Mouse (Mus musculus) CD4-positive, CD25-positive, alpha-beta regulatory T cell, adult 2 months (primary cell): ENCODE results near the gene Crim1.
A peak's percentile ranks its signal among the peaks of the same experiment; 100 is the strongest.

Source experiments
- DNase-seq: peaks from one replicate; pipeline ENCODE4 v3.0.0-alpha.2; 2012; ENCODE audit warnings: low read depth, low spot score

Crim1 gene

DNA sequence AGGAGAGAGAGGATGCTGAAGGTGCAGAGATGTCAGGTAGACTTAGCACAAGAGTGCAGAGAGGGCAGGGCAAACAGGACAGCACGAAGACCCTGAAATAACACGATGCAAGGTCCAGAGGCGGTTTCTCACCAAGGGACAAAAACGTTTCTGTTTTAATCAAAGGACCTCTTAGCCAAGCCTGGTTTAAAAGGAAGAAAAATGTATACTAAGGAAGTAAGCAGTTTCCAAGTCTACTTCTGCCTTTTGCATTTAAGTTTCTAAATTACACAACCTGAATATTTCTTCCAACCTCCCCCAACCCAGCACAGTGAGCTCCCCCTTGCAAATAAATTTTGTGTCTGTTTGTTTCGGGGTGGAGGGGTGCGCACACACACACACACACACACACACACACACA lies 173.1 kb downstream of the Crim1 start:
- no peak for DNase-seq

- DNase-seq: no peak
Observed at GRCm38 (mm10) chr17:78373849-78374248, 173.8 kb downstream of the Crim1 start.

- DNase-seq: no peak
Observed at GRCm38 (mm10) chr17:78374756-78375155, 174.7 kb downstream of the Crim1 start.

DNA sequence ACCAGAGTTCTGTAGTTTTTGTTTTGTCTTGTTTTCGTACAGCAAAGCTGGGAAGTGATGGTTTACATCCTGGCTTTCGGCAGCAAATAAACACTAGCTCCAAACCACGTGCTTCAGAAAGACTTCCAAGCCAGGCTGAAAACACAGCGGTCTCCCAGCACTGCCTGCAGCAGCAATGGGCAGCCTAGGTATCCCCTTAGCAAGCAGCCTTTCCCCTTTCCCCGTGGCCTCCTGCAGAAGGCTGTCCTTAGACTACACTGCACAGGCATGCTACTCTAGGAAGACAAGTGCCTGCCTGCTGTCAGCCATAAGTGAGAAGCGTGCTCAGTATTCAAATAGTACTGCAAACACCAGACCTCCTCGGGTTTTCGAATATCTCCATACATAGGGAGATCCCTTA lies 176.5 kb downstream of the Crim1 start:
- DNase-seq: no peak

DNA sequence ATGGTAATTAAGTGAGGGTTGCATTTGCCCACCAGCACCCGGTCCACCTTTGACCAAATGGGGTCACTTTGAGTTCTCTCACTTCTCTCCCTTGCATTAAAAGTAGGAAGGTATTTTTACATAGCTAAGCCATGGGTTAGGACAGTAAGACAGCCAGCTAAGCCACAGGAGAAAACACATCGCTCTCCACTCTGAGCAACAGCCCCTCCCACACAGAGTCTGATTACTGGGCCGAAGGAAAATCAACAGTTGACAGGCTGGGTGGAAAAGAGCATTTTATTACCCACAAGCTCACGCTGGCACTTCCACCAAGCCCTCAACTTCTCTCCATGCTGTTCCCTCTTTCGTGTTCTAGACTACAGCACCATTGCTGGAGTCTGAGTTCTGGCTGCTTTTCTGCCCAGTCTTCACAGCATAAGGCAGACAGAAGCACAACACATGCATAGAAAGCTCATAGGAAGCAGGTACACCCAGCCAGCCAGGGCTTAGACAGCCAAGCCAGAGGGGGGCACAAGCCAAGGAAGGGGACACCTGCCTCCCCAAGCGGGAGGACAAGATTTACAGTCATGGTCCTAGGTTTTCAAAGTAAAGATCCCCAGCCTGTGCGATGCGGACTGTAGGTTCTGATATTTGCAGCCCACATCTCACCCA lies 179.2 kb downstream of the Crim1 start:
- DNase-seq: no peak

DNA sequence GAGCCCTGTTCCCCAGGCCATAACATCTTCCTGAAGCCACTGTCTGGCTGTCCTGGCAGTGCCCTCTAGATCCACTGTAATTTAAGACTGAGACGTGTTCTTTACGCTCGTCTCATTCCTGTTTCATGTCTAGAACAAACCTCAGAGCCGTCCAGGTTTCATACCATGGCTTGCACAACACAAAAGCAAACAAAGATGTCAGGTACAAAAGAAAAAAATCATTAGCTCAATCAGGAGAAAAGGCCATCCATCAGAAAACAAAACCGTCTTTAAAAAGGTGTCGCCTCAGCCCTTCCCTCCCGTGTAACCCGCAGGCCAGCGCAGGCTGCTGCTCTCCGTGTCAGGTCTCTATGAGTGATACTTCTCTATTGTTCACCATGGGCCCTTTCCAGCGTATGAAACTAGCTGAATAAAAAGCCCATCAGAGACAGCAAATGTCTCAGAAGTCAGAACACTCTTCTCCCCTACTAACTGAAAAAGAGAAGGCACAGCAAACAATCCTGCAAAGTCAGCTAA lies 179.7 kb downstream of the Crim1 start:
- DNase-seq: no peak

GRCm38 (mm10) chr17:78382321-78382720 lies 182.3 kb downstream of the Crim1 start:
- no peak for DNase-seq

DNA sequence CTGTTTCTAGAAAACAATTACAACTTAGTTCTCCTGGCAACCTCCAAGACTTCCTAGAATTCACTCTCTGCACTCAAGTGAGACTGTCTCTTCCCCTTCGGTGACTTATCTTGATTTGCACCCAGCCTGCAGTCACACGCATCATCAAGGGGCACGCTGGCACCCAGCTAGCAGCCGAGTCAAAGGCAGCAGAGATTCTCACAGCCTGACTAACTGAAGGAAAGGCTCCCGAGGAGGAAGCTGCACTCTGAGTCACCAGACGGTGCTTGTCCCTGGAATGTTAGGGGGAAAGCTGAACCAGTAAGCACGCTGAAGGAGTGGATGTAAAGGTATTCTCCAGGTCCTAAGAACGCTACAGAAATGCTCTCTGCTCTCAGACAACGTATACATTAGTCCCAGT lies 187.6 kb downstream of the Crim1 start:
- DNase-seq: no peak

GRCm38 (mm10) chr17:78388101-78388847 lies 188.2 kb downstream of the Crim1 start:
- DNase-seq: no peak

- no peak for DNase-seq
Observed at GRCm38 (mm10) chr17:78389573-78389972, 189.5 kb downstream of the Crim1 start.

DNA sequence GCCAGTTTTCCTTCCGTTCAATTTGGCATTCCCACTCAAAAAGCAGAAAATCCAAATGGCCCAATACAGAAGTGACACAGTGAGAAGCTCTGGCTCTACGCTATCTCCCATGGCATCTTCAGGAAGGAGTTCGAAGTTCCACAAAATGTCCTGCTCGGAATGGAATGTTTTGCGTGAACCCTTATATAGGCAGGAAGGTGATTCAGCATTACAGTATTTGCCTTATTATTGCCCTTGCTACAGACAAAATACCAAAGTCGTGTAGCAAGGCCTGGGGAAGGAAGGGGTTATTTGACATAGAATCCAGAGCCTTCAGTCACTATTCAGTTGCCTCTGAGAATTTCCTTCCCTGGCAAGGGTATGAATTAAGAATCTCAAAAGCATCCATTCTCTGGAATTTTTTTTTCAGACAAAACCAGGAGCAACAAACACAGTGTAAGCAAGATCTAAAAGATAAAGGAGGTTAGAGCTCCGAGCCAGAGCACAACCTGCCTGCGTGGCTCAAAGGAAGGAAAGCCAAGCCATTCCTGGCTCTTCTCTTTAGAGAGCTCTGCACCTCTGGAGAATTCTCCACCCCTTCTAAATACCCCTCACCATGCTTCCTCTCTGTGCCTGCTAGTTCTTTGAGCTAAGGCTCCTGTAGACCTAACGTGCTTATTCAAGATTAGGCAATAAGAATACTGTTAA lies 192.5 kb downstream of the Crim1 start:
- DNase-seq: no peak

DNA sequence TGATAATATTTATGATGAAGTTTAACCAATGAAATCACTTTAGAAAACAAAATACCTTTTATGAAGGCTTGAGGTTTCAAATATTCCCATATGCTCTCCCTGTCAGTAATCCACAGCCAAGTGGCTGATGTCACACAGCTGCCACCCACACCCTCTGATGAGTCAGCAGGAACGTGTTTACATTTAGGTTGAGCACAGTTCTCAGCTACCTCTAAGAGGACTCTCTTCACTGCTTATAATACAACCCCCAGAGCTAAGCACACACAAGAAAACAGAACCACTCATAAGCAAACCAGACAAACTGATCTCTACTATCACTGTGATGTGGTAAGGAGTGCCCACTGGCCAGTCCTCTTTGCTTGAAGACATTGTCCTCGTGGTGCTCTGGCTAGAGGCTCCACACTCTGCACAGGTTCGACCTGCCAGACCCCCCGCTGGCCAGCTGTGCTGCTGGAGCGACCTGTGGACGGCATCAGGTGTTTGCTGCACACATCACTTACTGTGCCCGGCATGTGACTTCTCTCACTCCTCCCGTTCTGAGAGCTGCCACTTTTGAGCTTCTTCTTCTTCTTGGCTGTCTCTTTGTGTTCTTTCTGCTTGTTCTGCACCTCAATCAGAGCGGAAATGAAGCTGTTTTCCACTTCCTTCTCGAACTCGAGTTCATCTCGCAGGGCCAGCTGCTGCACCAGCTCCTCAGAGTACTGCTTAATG lies 200.2 kb downstream of the Crim1 start:
- DNase-seq: peak; percentile 55

DNA sequence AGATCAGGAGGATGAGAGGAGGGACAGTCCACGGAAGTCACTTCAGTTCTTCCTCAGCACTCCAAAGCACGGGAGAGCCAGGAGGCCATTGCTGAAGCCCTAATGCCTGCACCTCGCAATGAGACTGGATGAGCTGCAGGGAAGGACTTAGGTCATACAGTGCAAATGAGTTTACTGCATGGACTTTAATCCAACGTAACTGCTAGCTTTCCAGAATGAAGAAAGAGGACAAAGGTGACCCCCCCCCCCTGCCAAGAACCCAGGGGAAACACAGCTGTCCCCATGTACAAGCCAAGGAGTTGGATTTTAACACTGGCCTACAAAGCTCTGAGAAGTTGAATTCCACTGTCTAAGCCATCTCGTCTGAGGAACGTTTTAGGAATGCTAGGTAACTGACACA lies 201.3 kb downstream of the Crim1 start:
- no peak for DNase-seq

DNA sequence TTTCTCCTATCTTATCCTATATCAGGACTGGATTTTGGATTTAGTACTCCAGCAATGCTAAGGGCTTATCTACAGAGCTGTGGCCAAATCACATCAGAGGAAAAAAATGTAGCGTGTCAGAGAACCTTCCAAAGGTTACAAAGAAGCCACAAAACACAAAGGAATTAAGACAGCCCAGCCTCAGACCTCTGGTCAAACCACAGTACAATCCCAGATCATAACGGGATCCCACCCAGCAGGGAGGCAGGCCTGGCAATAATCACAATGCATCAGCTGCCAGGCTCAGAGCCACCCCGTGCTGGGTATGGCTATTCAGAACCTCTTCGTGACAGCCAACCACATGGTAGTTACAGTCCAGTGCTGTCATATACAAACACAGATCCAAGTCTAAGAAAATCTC lies 201.7 kb downstream of the Crim1 start:
- no peak for DNase-seq

GRCm38 (mm10) chr17:78402174-78402573 lies 202.1 kb downstream of the Crim1 start:
- DNase-seq: no peak

DNA sequence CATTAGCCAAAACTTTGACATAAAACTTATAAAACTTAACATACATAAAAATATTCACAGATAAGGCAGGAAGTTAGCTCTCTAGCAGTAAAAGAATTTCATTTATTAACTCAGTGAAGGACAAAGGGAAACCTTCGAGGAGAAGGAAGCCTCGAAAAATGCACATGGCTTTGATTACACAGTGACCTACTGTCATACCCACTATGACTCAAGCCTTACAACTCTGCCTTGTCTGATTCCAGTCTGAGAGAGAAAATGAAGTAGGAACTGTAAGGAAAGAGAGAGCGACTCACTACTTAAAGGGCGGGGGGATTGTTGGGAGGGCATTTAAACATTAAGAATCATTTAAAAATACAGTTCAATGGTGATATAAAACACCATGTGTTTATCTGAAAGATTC lies 203.2 kb downstream of the Crim1 start:
- no peak for DNase-seq

DNA sequence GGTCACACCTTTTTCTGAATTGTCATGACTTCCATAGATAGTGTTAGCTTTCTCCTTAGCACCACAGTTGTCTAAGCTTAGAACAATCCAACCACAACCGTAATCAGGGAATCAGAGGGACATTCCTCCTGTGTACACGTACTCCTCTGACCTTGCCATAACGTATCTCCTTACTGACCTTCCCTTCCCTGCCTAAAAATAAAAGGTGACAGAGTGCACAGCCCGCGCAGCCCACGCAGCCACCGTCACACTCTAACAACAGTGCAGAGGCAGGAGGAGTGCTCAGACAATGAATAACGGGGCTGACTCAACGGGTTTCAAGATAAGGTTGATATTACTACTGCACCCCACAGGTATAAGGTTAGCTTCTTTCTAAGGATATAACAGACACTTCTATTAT lies 203.8 kb downstream of the Crim1 start:
- DNase-seq: no peak

DNA sequence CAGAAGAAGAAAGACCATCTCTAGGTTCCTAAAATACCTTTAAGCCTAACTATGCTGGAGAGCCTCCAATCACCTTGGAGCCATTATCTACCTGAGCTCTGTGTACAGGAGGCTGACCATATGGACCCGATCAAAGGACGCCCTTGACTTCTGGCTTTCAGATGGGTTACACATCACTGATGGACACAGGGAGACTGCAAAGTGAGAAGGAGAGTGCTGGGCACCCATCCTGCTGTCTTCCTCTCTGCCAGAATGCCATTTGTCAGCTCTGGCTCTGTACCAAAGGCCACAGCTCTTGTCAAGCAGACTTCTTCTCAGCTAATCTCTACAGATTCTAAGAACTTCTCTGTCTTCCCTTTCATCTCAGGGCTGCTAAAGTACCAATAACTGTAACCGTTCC lies 205.3 kb downstream of the Crim1 start:
- DNase-seq: no peak

DNA sequence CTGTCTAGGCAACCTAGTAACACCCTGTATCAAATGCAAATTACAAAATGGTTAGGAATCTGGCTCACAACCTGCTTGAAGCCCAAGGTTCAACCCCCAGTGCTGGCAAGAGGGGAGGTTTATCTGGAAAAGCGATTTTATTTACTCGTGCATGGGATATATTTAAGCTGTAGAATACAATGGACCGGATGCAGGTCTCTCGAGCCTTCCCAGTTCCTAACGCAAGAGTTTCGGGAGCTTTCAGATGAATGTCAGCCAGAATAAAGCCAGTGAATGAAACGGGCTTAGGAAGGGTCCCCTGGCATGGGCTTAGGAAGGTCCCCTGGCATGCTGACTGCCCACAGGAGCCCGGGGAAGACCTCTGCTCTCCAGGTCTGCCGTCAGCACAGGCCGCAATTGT lies 206.8 kb downstream of the Crim1 start:
- DNase-seq: no peak

DNA sequence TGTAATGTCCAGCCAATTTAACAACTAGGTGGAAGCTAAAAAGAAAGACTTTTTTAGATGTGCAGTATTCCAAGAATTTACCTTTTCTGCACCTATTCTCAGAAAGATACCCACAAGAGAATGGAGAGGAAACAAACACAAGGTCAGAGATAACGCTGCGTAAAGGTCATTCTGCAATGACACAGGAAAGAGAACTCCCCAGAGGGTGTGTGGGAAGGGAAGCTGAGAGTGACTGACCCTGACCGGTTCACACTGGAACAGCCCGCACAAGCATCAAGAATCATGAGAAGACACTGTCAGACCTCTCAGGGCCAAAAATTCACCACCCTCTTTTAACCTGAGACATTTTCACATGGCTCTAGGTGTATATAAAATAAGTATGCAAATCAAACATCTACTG lies 207.5 kb downstream of the Crim1 start:
- no peak for DNase-seq

DNA sequence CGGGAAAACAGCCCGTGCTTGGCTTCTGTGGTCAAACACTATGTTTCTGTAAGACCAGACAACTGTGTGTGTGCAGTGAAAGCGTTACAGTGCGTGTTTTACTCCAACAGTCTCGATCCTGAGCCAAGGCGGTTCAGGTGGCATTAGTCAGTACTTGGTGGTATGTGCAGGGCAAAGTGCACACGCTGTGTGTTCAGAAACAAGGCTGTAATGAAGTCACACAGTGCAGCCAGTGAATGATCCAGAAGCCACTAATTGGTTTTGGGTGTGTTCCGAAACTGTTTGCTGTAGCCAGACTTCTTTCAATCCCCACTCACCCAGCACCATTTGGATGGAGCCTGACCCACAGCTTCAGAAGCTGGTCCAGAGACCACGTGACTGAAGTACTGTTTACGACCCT lies 208.3 kb downstream of the Crim1 start:
- DNase-seq: no peak

DNA sequence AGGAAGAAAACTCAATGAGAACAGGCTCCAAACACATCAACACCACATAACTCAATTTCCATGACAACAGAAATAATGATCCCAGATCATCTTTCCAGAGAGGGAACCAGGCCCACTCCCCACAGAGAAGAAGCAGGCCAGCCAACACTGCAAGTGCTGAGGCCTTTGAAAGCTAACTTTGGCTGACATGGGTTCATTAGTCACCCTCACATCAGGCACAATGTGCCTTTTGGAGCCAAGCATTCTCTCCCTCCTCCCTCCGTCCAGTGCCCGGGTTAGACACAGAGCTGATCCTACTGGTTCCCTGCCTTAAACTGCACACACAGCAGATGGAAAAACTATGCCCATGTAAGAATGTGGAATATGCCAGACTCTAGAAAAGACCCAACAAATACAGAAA lies 209.9 kb downstream of the Crim1 start:
- DNase-seq: no peak
